Mouse (Mus musculus) CH12.LX (cell line): ENCODE results near the gene Rrp36. TPM values are rescaled to one million over a fixed set of nuclear protein-coding genes. Genes with fewer than 3 reads are reported as not detected.

Experiments used
- DNase-seq: peaks from one replicate; pipeline ENCODE4 v3.0.0-alpha.2; 2013; ENCODE audit errors: extremely low read depth
- H3K27ac ChIP-seq: 2 replicates; pipeline ENCODE4 v1.5.1; 2012; ENCODE audit warnings: low read depth, mild to moderate bottlenecking, control low read depth, moderate library complexity; ENCODE audit not compliant: insufficient read depth
- H3K27me3 ChIP-seq: replicated peaks from 2 replicates; pipeline ENCODE3; 2012; ENCODE audit warnings: inconsistent platforms
- H3K36me3 ChIP-seq, 2 experiments: replicated peaks in 1 of 2; 2 replicates each; pipeline versions ENCODE3 to v1.6.1; 2012; ENCODE audit warnings: inconsistent platforms in 1 of 2, low read length in 1 of 2, mild to moderate bottlenecking in 1 of 2, mixed read lengths in 1 of 2, moderate library complexity in 1 of 2; ENCODE audit not compliant: control insufficient read depth in 1 of 2, insufficient read depth in 1 of 2
- H3K4me1 ChIP-seq, 2 experiments: 2 replicates each; pipeline ENCODE4 v1.6.1; 2012; ENCODE audit warnings: inconsistent platforms in 1 of 2, moderate library complexity in 1 of 2; ENCODE audit not compliant: insufficient read depth in 2 of 2, control insufficient read depth in 1 of 2
- H3K4me2 ChIP-seq: 2 replicates; pipeline ENCODE4 v1.6.1; 2012; ENCODE audit warnings: low read depth, mild to moderate bottlenecking, control low read depth; ENCODE audit not compliant: poor library complexity, insufficient read depth, severe bottlenecking
- H3K4me3 ChIP-seq, 3 experiments: fragments of 150-350 bp in 1 of 3; sonication (generic) in 1 of 3; replicated peaks in 1 of 3; 2 replicates each; pipeline versions ENCODE3 to v1.5.1; 2011 to 2012; ENCODE audit warnings: low read depth in 2 of 3, low read length in 2 of 3, mild to moderate bottlenecking in 2 of 3, moderate library complexity in 2 of 3, control low read depth in 1 of 3, improper control_type of control experiment in 1 of 3, inconsistent platforms in 1 of 3, mixed read lengths in 1 of 3; ENCODE audit not compliant: poor library complexity in 1 of 3
- H3K79me2 ChIP-seq: replicated peaks from 2 replicates; pipeline ENCODE4 v1.6.1; 2012; ENCODE audit warnings: mild to moderate bottlenecking, moderate library complexity; ENCODE audit not compliant: control insufficient read depth, poor library complexity, insufficient read depth, severe bottlenecking; ENCODE audit errors: extremely low read depth
- H3K9ac ChIP-seq: 2 replicates; pipeline ENCODE4 v1.6.1; 2012; ENCODE audit warnings: low read depth, mild to moderate bottlenecking, control low read depth, moderate library complexity; ENCODE audit not compliant: insufficient read depth
- H3K9me3 ChIP-seq: replicated peaks from 2 replicates; pipeline ENCODE3; 2012; ENCODE audit warnings: low read length, inconsistent platforms, mixed read lengths
- BHLHE40 ChIP-seq: IDR thresholded peaks from 2 replicates; pipeline ENCODE4 v1.6.1; 2011; ENCODE audit warnings: mild to moderate bottlenecking, low read depth, low read length, improper control_type of control experiment
- CHD1 ChIP-seq: IDR thresholded peaks from 2 replicates; pipeline ENCODE4 v1.6.1; 2012; ENCODE audit warnings: low read depth, low read length, improper control_type of control experiment, inconsistent platforms
- CHD2 ChIP-seq: IDR thresholded peaks from 2 replicates; pipeline ENCODE4 v1.6.1; 2011; ENCODE audit warnings: low read length, improper control_type of control experiment
- E2F4 ChIP-seq: IDR thresholded peaks from 2 replicates; pipeline ENCODE4 v1.6.1; 2011; ENCODE audit warnings: low read depth, low read length, improper control_type of control experiment; ENCODE audit not compliant: insufficient replicate concordance
- ELF1 ChIP-seq: IDR thresholded peaks from 2 replicates; pipeline ENCODE4 v1.6.1; 2014; ENCODE audit warnings: low read depth, mild to moderate bottlenecking, inconsistent platforms, low read length, improper control_type of control experiment
- EP300 ChIP-seq: IDR thresholded peaks from 2 replicates; pipeline ENCODE4 v1.6.1; 2011; ENCODE audit warnings: low read length, improper control_type of control experiment
- ETS1 ChIP-seq: conservative IDR thresholded peaks from 2 replicates; pipeline ENCODE4 v1.6.1; 2012; ENCODE audit warnings: low read depth, mild to moderate bottlenecking, inconsistent platforms, low read length, improper control_type of control experiment, moderate library complexity
- GABPA ChIP-seq: IDR thresholded peaks from 2 replicates; pipeline ENCODE4 v1.6.1; 2012; ENCODE audit warnings: low read depth, low read length, improper control_type of control experiment, inconsistent platforms; ENCODE audit not compliant: insufficient replicate concordance
- IRF4 ChIP-seq: IDR thresholded peaks from 2 replicates; pipeline ENCODE4 v1.6.1; 2014; ENCODE audit warnings: low read depth, mild to moderate bottlenecking, inconsistent platforms, low read length, improper control_type of control experiment
- JUND ChIP-seq: conservative IDR thresholded peaks from 2 replicates; pipeline ENCODE4 v1.6.1; 2011; ENCODE audit warnings: low read depth, low read length, improper control_type of control experiment
- KAT2A ChIP-seq: IDR thresholded peaks from 2 replicates; pipeline ENCODE4 v1.6.1; 2012; ENCODE audit warnings: low read length, improper control_type of control experiment, inconsistent platforms; ENCODE audit not compliant: insufficient replicate concordance
- MAFK ChIP-seq: IDR thresholded peaks from 2 replicates; pipeline ENCODE4 v1.6.1; 2011; ENCODE audit warnings: low read length, improper control_type of control experiment; ENCODE audit not compliant: insufficient replicate concordance
- MEF2A ChIP-seq: IDR thresholded peaks from 2 replicates; pipeline ENCODE4 v1.6.1; 2014; ENCODE audit warnings: low read depth, mild to moderate bottlenecking, inconsistent platforms, low read length, improper control_type of control experiment, borderline replicate concordance
- MXI1 ChIP-seq: IDR thresholded peaks from 2 replicates; pipeline ENCODE4 v1.6.1; 2011; ENCODE audit warnings: mild to moderate bottlenecking, low read depth, low read length, improper control_type of control experiment
- MYC ChIP-seq: IDR thresholded peaks from 2 replicates; pipeline ENCODE4 v1.6.1; 2011; ENCODE audit warnings: low read depth, mild to moderate bottlenecking, improper control_type of control experiment, low read length
- NELFE ChIP-seq: IDR thresholded peaks from 2 replicates; pipeline ENCODE4 v1.6.1; 2011; ENCODE audit warnings: low read depth, low read length, improper control_type of control experiment
- PAX5 ChIP-seq: IDR thresholded peaks from 2 replicates; pipeline ENCODE4 v1.6.1; 2012; ENCODE audit warnings: low read length, inconsistent platforms, mixed read lengths
- POLR2A ChIP-seq: IDR thresholded peaks from 2 replicates; pipeline ENCODE4 v1.6.1; 2011; ENCODE audit warnings: low read depth, mild to moderate bottlenecking, improper control_type of control experiment, low read length
- POLR2AphosphoS2 ChIP-seq: IDR thresholded peaks from 2 replicates; pipeline ENCODE4 v1.6.1; 2011; ENCODE audit warnings: low read depth, low read length, improper control_type of control experiment
- SIN3A ChIP-seq: IDR thresholded peaks from 2 replicates; pipeline ENCODE4 v1.6.1; 2012; ENCODE audit warnings: low read length, improper control_type of control experiment, inconsistent platforms
- SMC3 ChIP-seq: IDR thresholded peaks from 2 replicates; pipeline ENCODE4 v1.6.1; 2011; ENCODE audit warnings: low read depth, low read length, improper control_type of control experiment
- TBP ChIP-seq: conservative IDR thresholded peaks from 2 replicates; pipeline ENCODE4 v1.6.1; 2011; ENCODE audit warnings: low read depth, low read length, improper control_type of control experiment
- TCF12 ChIP-seq: IDR thresholded peaks from 2 replicates; pipeline ENCODE4 v1.6.1; 2014; ENCODE audit warnings: low read depth, mild to moderate bottlenecking, inconsistent platforms, low read length, improper control_type of control experiment
- USF1 ChIP-seq: IDR thresholded peaks from 2 replicates; pipeline ENCODE4 v1.6.1; 2014; ENCODE audit warnings: low read depth, mild to moderate bottlenecking, inconsistent platforms, low read length, improper control_type of control experiment
- USF2 ChIP-seq: conservative IDR thresholded peaks from 2 replicates; pipeline ENCODE4 v1.6.1; 2011; ENCODE audit warnings: low read depth, low read length, improper control_type of control experiment
- ZKSCAN1 ChIP-seq: IDR thresholded peaks from 2 replicates; pipeline ENCODE4 v1.6.1; 2012; ENCODE audit warnings: low read depth, inconsistent platforms, low read length, improper control_type of control experiment, borderline replicate concordance
- ZMIZ1 ChIP-seq: IDR thresholded peaks from 2 replicates; pipeline ENCODE4 v1.6.1; 2012; ENCODE audit warnings: low read depth, mild to moderate bottlenecking, inconsistent platforms, low read length, improper control_type of control experiment
- dilution Hi-C: fragments of 300-500 bp; cut with MboI; formaldehyde crosslinking; loops from 2 replicates; pipeline ENCODE4 v1.14.3; 2020; ENCODE audit warnings: low sequenced_read_pairs; ENCODE audit not compliant: extremely low pct_unique_long_range_greater_than_20kb, extremely low pct_ligation_motif_present
- in situ Hi-C: fragments of 300-500 bp; cut with MboI; formaldehyde crosslinking; loops from 3 replicates; pipeline ENCODE4 v1.14.3; 2019; ENCODE audit warnings: low sequenced_read_pairs, low pct_ligation_motif_present, low pct_unique_long_range_greater_than_20kb, mixed read lengths
- polyA plus RNA-seq: library from polyadenylated mRNA; unstranded; fragments of >175 nt; gene quantifications from 2 replicates; pipeline ENCODE4 v1.2.1, GENCODE M21; 2012; ENCODE audit warnings: low read depth; ENCODE audit not compliant: insufficient read length
- total RNA-seq, 2 experiments: library from RNA; depleted of rRNA; stranded (reverse); fragments of 300-350 nt in 1 of 2; fragments of >200 nt in 1 of 2; gene quantifications; 2 replicates each; pipeline ENCODE4 v1.2.3; 2012 to 2014

The Rrp36 gene
- total and polyA plus RNA-seq, 3 experiments, result 38.1 to 53.6 (median 46.1) TPM

GRCm38 (mm10) chr17:46706375-46707089 is 32.4 kb upstream of the Rrp36 start:
- H3K27me3 ChIP-seq, result no peaks in the 10 kb centered on the region
- H3K4me1 ChIP-seq, result peaks cover 11 to 28% of the 10 kb centered on the region in 2 experiments
- dilution Hi-C loops, result no loop called here
- no peak overlapping the region for H3K9ac ChIP-seq
- peaks cover 14% of the 10 kb centered on the region for H3K79me2 ChIP-seq
- in situ Hi-C loops, result no loop called here
- no peak overlapping the region for H3K4me2 ChIP-seq
- H3K4me3 ChIP-seq, result no peak overlapping the region
- peaks cover 5% of the 10 kb centered on the region for H3K9me3 ChIP-seq
- H3K36me3 ChIP-seq, result peaks cover 0 to 11% of the 10 kb centered on the region in 2 experiments
- DNase-seq, result no peak
- TF ChIP-seq NELFE (no peak), USF1 (no peak), ELF1 (no peak), ZMIZ1 (no peak), KAT2A (no peak), MYC (no peak), POLR2A (no peak), POLR2AphosphoS2 (no peak), ETS1 (no peak), EP300 (no peak), TBP (no peak), SMC3 (no peak), MXI1 (no peak), PAX5 (no peak), CHD1 (no peak), IRF4 (no peak)
- TF ChIP-seq, all 38 proteins: peak for 0
- H3K27ac ChIP-seq, result no peak overlapping the region

GRCm38 (mm10) chr17:46704887-46705835 is 31.0 kb upstream of the Rrp36 start, which contains the start of gene Ppp2r5d:
Gene Ppp2r5d, minus strand, starts transcription at chr17:46705111.
- 0 out of 2 replicates have a peak within 1 kb of the TSS, but pooled peaks have one; percentile 6 for H3K27ac ChIP-seq
- peaks cover 11 to 31% of the 10 kb centered on the region in 2 experiments for H3K4me1 ChIP-seq
- dilution Hi-C loops, result no loop called here
- no peaks in the 10 kb centered on the region for H3K27me3 ChIP-seq
- peaks cover 0 to 23% of the 10 kb centered on the region in 2 experiments for H3K36me3 ChIP-seq
- H3K79me2 ChIP-seq, result peaks cover 12% of the 10 kb centered on the region
- peak; percentile 99 for DNase-seq
- peak within 1 kb of the TSS; percentile 93 for H3K9ac ChIP-seq
- H3K9me3 ChIP-seq, result peaks cover 5% of the 10 kb centered on the region
- peak within 1 kb of the TSS; percentile 80 to 85 (median 82) for H3K4me3 ChIP-seq
- in situ Hi-C loops, result no loop called here
- H3K4me2 ChIP-seq, result peak within 1 kb of the TSS; percentile 87
- TF ChIP-seq MAFK (no peak), POLR2A (peak; percentile 93), EP300 (no peak), MEF2A (peak; percentile 39; the same call in 1 of the 2 replicates), BHLHE40 (no peak), SIN3A (no peak; the same call in none of the 2 replicates), NELFE (peak; percentile 94), GABPA (no peak), POLR2AphosphoS2 (peak; percentile 85; the same call in 1 of the 2 replicates), ZKSCAN1 (no peak), ELF1 (peak; percentile 54), TBP (peak; percentile 89; the same call in 1 of the 2 replicates), E2F4 (no peak), MYC (0 out of 2 replicates have a peak, but pooled peaks have one; percentile 64), TCF12 (no peak; the same call in none of the 2 replicates), MXI1 (peak; percentile 68), PAX5 (no peak), CHD2 (peak; percentile 65; the same call in 1 of the 2 replicates), ZMIZ1 (peak; percentile 75), JUND (no peak), IRF4 (peak; percentile 8; the same call in 1 of the 2 replicates), USF2 (no peak)
